Mouse (Mus musculus): ENCODE data around the gene Zswim5.

Zswim5 gene

GRCm38 (mm10) chr4:116911202-116911601 lies 34.0 kb downstream of the Zswim5 start:
- in situ Hi-C loops (cut with MboI, MseI): no loop called here

DNA sequence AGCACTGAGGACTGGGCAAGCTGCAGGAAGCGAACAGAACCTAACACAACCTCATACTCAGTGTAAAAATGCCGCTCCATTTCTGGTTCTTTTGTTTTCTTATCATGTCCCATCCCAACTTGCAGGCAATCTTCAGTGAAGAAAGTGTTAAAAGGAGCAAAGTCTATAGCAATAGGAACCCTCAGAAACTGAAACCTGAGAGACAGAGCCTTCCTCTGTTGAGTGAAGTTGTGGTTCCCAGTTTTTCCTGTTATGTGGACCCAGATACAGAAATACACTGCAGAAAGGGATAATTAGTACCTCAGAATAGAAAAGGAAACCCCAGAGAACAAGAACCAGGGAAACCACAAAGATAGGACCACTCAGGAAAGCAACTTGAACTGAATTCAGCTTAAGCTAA lies 36.1 kb downstream of the Zswim5 start:
- in situ Hi-C loops (cut with MboI, MseI): no loop called here

- in situ Hi-C loops (cut with MboI, MseI): no loop called here
Measured at GRCm38 (mm10) chr4:116928006-116928651, 51.0 kb downstream of the Zswim5 start.

GRCm38 (mm10) chr4:116939585-116939984 lies 62.4 kb downstream of the Zswim5 start:
- in situ Hi-C loops (cut with MboI, MseI): no loop called here

DNA sequence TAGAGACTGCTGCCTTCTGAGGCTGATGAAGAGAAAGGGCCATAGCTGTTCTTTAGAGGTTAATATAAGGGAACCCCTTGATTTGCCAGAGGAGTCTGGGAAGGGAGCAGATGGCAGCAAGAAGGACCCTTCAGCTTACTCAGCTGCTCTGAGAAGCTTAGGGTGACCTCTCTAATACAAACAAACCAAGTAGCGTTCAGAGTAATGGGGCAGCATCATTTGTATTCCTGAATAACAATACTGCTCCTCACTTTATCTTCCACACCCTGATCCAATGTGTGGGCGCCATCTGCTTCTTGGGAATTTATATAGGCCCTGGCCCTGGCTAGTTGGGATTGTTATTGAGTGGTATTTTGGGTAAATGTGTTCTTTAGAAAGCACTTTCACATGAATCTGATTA lies 65.5 kb downstream of the Zswim5 start:
- in situ Hi-C loops (cut with MboI, MseI): no loop called here

- in situ Hi-C loops (cut with MboI, MseI): no loop called here
Measured at GRCm38 (mm10) chr4:116944055-116944454, 66.9 kb downstream of the Zswim5 start.

DNA sequence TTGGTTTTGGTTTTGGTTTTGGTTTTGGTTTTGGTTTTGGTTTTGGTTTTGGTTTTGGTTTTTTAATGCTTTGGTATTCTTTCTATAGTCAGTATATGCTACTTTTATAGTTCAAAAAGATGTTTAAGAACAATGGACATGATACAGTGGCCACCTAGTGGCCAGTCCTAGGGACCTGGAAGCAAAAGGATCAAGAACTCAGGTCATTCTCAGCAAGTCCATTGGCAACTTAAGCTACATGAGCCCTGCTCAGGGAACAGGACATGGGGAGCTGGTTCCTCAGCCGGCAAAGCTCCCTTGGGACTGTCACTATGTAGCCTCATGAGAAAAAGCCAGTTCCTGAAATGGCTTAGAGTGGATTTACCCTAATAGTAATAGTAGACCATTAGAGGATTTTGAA lies 74.5 kb downstream of the Zswim5 start:
- in situ Hi-C loops (cut with MboI, MseI): no loop called here

DNA sequence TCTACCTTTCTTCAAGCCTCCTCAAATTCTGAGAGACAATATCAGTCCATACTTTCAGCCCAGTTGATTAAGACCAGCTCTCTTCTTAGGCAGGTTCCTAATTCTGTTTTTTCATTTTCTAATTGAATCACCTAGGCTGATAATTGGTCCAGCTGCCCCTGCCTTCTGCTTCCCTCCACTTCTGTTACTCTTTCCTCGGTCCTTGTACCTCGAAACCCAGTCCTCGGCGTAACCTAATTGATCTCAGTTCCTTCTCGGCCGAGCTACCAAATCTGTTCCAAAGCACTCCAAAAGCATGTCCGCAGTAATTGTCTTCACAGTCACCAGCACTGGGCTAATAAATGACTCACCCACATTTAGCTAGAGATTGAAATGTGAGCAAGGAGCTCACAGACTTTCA lies 77.8 kb downstream of the Zswim5 start:
- in situ Hi-C loops (cut with MboI, MseI): no loop called here

DNA sequence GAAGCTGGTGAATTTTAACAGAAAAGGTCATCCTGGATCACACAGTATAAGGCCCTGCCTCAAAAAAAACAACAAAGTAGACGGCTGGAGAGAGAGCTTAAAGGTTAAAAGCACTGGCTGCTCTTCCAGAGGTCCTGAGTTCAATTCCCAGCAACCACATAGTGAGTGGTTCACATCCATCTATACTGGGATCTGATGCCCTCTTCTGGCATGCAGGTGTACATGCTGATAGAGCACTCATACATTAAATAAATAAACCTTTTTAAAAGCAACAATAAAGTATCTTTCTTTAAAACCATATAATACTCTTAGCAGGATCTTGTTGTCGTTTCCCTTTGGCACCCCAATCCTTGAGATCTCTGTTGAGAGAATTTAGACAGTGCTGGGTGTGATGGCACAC lies 99.3 kb downstream of the Zswim5 start:
- in situ Hi-C loops (cut with MboI, MseI): loop anchor here (5.0 kb wide), 2 partner anchors 74 to 144 kb away; no protein-coding TSS in a partner anchor

- in situ Hi-C loops (cut with MboI, MseI): no loop called here
Measured at GRCm38 (mm10) chr4:116985681-116986080, 108.5 kb downstream of the Zswim5 start.

DNA sequence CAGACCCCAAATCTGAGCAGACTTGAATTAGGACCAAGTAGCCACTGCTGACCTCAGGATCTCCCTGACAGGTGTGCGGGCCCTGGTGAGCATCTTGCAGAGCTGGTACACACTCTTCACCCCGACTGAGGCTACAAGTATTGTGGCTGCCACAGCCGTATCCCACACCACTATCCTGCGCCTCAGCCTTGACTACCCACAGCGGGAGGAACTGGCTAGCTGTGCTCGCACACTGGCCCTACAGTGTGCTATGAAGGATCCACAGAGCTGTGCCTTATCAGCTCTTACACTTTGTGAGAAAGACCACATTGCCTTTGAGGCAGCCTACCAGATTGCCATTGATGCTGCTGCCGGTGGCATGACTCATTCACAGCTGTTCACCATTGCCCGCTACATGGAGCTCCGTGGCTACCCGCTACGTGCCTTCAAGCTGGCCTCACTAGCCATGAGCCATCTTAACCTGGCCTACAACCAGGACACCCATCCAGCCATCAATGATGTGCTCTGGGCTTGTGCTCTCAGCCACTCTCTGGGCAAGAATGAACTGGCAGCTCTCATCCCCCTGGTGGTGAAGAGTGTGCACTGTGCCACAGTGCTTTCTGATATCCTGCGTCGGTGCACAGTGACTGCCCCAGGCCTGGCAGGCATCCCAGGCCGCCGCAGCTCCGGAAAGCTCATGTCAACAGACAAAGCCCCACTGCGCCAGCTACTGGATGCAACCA lies 109.4 kb downstream of the Zswim5 start:
- in situ Hi-C loops (cut with MboI, MseI): no loop called here

- in situ Hi-C loops (cut with MboI, MseI): no loop called here
Measured at GRCm38 (mm10) chr4:116987122-116987456, 109.9 kb downstream of the Zswim5 start.

DNA sequence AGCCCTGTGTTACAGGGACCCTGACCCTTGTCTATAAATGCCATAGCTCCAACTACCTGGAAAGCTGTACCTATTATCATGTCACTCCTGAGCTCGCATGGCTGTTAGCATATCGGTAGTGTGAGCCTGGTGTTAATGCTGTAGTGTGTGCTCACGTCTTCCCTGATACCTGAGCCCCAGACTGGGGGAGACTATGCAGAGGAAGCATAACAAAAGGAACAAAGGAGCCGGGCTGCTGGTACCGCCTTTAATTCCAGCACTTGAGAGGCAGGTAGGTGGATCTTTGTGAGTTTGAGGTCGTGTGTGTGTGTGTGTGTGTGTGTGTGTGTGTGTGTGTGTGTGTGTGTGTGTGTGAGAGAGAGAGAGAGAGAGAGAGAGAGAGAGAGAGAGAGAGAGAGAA lies 112.6 kb downstream of the Zswim5 start:
- in situ Hi-C loops (cut with MboI, MseI): no loop called here

DNA sequence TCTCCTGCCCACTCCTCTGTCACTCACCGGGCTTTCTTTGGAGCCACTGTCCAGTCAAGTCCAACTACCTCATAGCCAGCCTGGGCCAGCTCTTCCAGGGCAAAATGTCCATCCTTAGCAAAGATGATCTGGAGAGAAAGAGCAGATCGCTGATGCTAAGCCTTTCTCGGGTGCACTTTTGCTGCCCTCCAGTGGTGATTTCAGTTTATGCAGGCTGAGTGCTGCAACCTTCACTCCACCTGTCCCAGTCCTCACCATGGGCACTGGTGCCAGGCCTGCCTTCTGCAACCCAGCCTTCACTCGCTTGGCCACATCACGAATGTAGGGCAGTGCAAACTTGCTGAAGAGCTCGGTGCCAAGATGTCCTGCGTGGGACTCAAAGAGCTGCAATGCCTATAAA lies 114.2 kb downstream of the Zswim5 start:
- in situ Hi-C loops (cut with MboI, MseI): no loop called here

GRCm38 (mm10) chr4:116993672-116994621 lies 116.8 kb downstream of the Zswim5 start, which contains the start of gene Urod:
Gene Urod, minus strand, starts transcription at chr4:116994413.
- in situ Hi-C loops (cut with MboI, MseI): no loop called here

GRCm38 (mm10) chr4:116995131-116995797 lies 118.1 kb downstream of the Zswim5 start, which contains the start of gene Hectd3:
Gene Hectd3, plus strand, starts transcription at chr4:116995317.
- in situ Hi-C loops (cut with MboI, MseI): loop anchor here (5.0 kb wide), 1 partner anchor 137 kb away; the partner anchor contains the start of gene Plk3

- in situ Hi-C loops (cut with MboI, MseI): loop anchor here (5.0 kb wide), 1 partner anchor 137 kb away; the partner anchor contains the start of gene Plk3
Measured at GRCm38 (mm10) chr4:116995798-116996135, 118.6 kb downstream of the Zswim5 start.

DNA sequence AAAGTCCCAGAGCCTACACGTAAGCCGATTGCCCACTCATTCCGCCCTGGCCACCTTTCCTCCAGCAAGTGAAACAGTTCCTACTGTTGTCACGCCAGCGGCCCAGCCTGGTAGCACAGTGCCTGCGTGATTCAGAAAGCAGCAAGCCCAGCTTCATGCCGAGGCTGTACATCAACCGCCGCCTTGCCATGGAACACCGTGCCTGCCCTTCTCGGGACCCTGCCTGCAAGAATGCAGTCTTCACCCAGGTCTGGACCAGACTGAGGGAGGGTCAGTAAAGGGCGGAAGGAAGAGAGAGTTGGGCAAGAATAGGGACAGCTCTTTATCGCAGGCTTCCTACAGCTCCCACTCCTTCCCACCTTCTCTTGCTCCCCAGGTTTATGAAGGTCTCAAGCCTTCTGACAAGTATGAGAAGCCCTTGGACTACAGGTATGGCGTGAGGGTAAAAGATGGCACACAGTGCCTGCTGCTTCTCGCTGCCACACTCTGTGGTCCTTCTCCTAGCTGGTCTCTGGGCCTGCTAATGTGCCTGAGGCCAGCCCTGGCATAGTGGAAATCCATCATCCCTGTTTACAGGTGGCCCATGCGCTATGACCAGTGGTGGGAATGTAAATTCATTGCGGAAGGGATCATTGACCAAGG lies 122.5 kb downstream of the Zswim5 start:
- in situ Hi-C loops (cut with MboI, MseI): loop anchor here (5.0 kb wide), 1 partner anchor 133 kb away; the partner anchor contains the start of gene Plk3

DNA sequence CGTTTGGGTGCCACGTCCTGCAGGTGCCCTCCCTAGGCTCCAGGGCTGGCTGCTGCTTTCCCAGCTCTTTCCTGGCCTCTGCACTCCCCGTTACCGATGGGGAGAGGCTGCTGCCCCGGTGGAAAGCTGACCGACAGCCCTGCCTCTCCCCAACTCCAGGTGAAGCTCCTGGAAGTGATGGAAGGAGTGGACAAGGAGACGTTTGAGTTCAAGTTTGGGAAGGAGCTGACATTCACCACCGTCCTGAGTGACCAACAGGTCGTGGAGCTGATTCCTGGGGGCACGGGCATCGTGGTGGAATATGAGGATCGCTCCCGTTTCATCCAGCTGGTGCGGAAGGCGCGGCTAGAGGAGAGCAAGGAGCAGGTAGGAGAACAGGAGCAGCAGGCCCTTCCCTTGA lies 124.8 kb downstream of the Zswim5 start:
- in situ Hi-C loops (cut with MboI, MseI): no loop called here

DNA sequence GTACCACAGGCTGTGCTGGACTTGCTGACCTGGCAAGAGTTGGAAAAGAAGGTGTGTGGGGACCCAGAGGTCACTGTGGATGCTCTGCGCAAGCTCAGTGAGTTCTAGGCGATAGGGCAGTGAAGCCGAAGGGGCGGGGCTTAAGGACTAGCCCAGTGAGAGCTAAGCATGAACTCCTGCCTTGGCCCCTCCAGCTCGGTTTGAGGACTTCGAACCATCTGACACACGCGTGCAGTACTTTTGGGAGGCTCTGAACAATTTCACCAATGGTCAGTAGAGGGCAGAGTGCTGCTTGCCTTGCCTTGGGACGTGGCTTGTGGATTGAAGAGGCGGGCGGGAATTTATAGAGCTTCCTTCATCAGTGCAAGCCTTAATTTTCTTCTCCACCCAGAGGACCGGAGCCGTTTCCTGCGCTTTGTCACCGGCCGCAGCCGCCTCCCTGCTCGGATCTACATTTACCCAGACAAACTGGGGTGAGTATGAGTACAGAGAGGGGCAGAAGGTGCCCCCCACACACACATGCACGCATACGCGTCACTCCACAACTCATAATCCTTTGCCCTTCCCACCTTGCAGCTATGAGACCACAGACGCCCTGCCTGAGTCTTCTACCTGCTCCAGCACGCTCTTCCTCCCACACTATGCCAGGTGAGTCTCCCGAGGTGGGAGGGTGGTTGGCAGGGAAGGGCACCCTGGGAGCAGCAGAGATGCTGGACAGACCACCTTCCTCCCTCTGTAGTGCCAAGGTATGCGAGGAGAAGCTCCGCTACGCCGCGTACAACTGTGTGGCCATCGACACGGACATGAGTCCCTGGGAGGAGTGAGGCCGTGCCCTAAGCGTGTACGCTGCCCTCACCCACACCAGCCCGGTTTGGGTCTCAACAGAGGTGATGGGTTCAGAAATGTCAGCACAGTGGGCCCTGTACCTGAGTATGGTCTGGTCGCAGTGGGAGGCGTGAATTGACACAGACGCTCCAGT lies 125.7 kb downstream of the Zswim5 start:
- in situ Hi-C loops (cut with MboI, MseI): no loop called here

Data from T-helper 2 cell (primary cell).